Mouse (Mus musculus): Measurements from ENCODE around the gene Svs3a. TPM values are rescaled to one million over a fixed set of nuclear protein-coding genes. Genes with fewer than 3 reads are reported as not detected.
"Not testable (repeated sequence)": the region's sequence is repeated elsewhere in the genome, so short reads cannot be mapped to it uniquely, and the experiment has no call there.

The Svs3a gene
- not detected in 2 replicates for polyA plus RNA-seq (2014; fragmentation: Nextera tagmentation; extraction: Ambion mirVana)

DNA sequence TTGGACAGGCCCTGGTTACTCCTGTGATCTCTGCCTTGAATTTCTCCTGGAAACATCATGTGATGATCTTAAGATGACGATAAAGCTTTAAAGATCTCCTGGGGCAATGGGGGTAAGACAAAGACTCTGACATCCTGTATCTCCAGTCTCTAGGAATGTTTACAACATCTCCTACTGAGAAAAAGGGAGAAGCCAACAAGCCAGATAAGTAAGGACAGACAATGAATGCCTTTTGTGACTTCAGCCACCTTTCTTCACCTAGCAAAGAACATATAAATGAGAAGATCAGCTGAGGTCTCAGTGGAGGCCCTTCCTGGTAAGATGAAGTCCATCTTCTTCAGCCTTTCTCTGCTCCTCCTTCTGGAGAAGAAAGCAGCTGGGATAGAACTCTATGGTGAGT is at the start of gene Svs3a:
Gene Svs3a (plus strand): TSS at position 301 of the 400 bp plus-strand sequence.
- not testable (repeated sequence) for H3K4me2 ChIP-seq; H3K27ac ChIP-seq (ENCODE audit: low read depth, low read length); H3K4me3 ChIP-seq (ENCODE audit: low read depth, low read length); H3K27me3 ChIP-seq (ENCODE audit: control insufficient read depth, insufficient read depth, low read length); H3K9ac ChIP-seq (ENCODE audit: low read length); ATAC-seq (ENCODE audit: low FRiP score); H3K36me3 ChIP-seq (ENCODE audit: control insufficient read depth, insufficient read depth, low read length); H3K9me3 ChIP-seq (ENCODE audit: control insufficient read depth, low read length); H3K4me1 ChIP-seq (ENCODE audit: control insufficient read depth, insufficient read depth, low read length); DNase-seq (ENCODE audit: low spot score, missing footprints)
- 75% methylated on average over 1 of the region's 1 CpGs for WGBS

DNA sequence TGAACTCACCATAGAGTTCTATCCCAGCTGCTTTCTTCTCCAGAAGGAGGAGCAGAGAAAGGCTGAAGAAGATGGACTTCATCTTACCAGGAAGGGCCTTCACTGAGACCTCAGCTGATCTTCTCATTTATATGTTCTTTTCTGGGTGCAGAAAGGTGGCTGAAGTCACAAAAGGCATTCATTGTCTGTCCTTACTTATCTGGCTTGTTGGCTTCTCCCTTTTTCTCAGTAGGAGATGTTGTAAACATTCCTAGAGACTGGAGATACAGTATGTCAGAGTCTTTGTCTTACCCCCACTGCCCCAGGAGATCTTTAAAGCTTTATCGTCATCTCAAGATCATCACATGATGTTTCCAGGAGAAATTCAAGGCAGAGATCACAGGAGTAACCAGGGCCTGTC is 32.5 kb upstream of the Svs3a start, which contains the start of gene Svs3b:
Gene Svs3b (minus strand): TSS at position 101 of the 400 bp plus-strand sequence.
- H3K27me3 ChIP-seq (ENCODE audit: control insufficient read depth, insufficient read depth, low read length); H3K27ac ChIP-seq (ENCODE audit: low read depth, low read length); DNase-seq (ENCODE audit: low spot score, missing footprints); H3K9ac ChIP-seq (ENCODE audit: low read length); H3K9me3 ChIP-seq (ENCODE audit: control insufficient read depth, low read length); H3K36me3 ChIP-seq (ENCODE audit: control insufficient read depth, insufficient read depth, low read length); H3K4me1 ChIP-seq (ENCODE audit: control insufficient read depth, insufficient read depth, low read length); H3K4me3 ChIP-seq (ENCODE audit: low read depth, low read length); ATAC-seq (ENCODE audit: low FRiP score); H3K4me2 ChIP-seq: not testable (repeated sequence)
- 93% methylated on average over 1 of the region's 1 CpGs for WGBS

DNA sequence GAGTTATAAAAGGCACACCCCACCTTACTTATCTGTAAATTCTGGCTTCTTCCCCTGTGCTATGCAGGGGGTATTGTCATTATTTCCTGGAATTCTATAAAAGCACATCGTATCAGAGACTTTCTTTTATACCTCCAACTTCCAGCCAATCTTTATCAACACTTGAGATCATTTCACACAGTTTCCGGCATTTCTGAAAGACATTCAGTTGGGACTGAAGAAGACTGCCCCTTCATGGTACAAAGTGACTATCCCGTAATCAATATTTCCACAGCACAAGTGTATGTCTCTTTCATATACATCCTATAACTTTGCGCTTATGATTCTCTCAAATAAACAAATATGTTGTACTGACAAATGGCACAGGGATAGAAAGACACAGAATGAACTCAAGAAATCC is 10.7 kb upstream of the Svs3a start, which contains the start of gene Svs4:
Gene Svs4 (minus strand): TSS at position 101 of the 400 bp plus-strand sequence.
- 92% methylated on average over 4 of the region's 4 CpGs for WGBS

DNA sequence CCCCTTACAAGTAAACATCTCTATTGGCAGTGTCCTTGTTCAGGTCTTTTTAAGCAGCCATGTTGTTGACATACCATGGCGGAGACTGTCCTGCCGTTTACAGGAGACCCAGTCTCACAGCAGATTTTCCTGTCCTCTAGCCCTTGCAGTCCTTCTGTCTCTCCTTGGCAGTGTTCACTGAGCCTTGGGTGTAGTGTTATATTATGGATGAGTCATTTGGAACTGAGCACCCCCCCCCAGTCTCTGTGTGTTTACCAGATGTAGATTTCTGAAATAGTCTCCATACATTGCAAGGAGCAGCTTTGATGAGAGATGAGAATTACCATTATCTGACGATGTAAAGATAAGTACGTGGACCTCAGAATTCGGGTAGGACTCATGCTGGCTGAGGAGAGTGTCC is 23.5 kb downstream of the Svs3a start:
- H3K9me3 ChIP-seq (ENCODE audit: control insufficient read depth, low read length): no peaks in the 10 kb centered on the region
- WGBS: 91% methylated on average over 5 of the region's 5 CpGs
- ATAC-seq (ENCODE audit: low FRiP score): no peak
- no peaks in the 10 kb centered on the region for H3K27me3 ChIP-seq (ENCODE audit: control insufficient read depth, insufficient read depth, low read length)
- no peak overlapping the region for H3K4me3 ChIP-seq (ENCODE audit: low read depth, low read length)
- no peak overlapping the region for H3K4me2 ChIP-seq
- no peaks in the 10 kb centered on the region for H3K36me3 ChIP-seq (ENCODE audit: control insufficient read depth, insufficient read depth, low read length)
- H3K27ac ChIP-seq (ENCODE audit: low read depth, low read length): no peak overlapping the region
- DNase-seq (ENCODE audit: low spot score, missing footprints): no peak
- H3K4me1 ChIP-seq (ENCODE audit: control insufficient read depth, insufficient read depth, low read length): no peaks in the 10 kb centered on the region
- no peak overlapping the region for H3K9ac ChIP-seq (ENCODE audit: low read length)

More for the DNA sequence above, 10.7 kb upstream of the Svs3a start, which contains the start of gene Svs4:
- H3K4me3 ChIP-seq (ENCODE audit: low read depth, low read length): no peak within 1 kb of the TSS
- H3K27me3 ChIP-seq (ENCODE audit: control insufficient read depth, insufficient read depth, low read length): no peaks in the 10 kb centered on the region
- no peak within 1 kb of the TSS for H3K9ac ChIP-seq (ENCODE audit: low read length)
- H3K9me3 ChIP-seq (ENCODE audit: control insufficient read depth, low read length): no peaks in the 10 kb centered on the region
- no peak within 1 kb of the TSS for H3K4me2 ChIP-seq
- no peaks in the 10 kb centered on the region for H3K4me1 ChIP-seq (ENCODE audit: control insufficient read depth, insufficient read depth, low read length)
- DNase-seq (ENCODE audit: low spot score, missing footprints): no peak
- H3K27ac ChIP-seq (ENCODE audit: low read depth, low read length): no peak within 1 kb of the TSS
- no peak for ATAC-seq (ENCODE audit: low FRiP score)
- H3K36me3 ChIP-seq (ENCODE audit: control insufficient read depth, insufficient read depth, low read length): no peaks in the 10 kb centered on the region

DNA sequence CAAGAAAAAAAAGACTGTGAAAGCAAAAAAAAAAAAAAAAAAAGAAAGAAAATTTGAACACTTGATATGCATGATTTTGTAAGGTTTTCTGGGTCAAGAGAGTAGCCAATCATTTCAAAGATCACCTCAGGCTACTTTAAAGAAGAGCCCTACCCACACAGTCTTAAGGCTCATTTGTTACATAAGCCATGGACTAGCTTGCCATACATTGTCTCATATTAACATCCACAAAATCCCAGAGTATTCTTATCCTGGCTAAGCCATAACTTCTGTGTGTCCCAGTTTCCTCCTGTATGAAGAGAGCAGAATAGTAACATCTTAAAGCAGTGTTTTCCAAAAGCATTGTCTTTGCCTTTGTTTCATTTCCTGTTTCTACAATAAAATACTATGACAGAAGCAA is 26.4 kb downstream of the Svs3a start:
- H3K36me3 ChIP-seq (ENCODE audit: control insufficient read depth, insufficient read depth, low read length): not testable (repeated sequence)

DNA sequence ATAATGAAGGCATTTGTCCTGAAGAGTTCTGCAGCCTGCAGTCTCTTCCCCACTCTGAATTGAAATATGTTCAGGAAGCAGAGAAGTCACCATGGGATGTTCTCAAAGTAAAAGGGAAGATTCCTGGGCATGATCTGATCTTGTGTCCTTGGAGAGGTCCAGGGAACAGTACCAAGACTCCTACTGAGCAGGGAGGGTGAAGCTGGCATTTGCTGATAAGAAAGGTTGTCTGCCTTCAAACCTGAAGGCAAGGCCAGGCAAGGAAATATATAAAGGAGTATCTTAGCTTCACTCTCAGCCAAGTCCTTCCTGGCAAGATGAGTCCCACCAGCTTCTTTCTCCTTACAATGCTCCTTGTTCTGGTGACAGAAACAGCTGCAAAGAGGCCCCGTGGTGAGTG is 27.4 kb downstream of the Svs3a start, which contains the start of gene Svs6:
Gene Svs6 (plus strand): TSS at position 301 of the 400 bp plus-strand sequence.
- not testable (repeated sequence) for H3K4me2 ChIP-seq; H3K27ac ChIP-seq (ENCODE audit: low read depth, low read length); DNase-seq (ENCODE audit: low spot score, missing footprints); H3K4me1 ChIP-seq (ENCODE audit: control insufficient read depth, insufficient read depth, low read length); H3K9me3 ChIP-seq (ENCODE audit: control insufficient read depth, low read length); H3K4me3 ChIP-seq (ENCODE audit: low read depth, low read length); ATAC-seq (ENCODE audit: low FRiP score); H3K27me3 ChIP-seq (ENCODE audit: control insufficient read depth, insufficient read depth, low read length); H3K9ac ChIP-seq (ENCODE audit: low read length); H3K36me3 ChIP-seq (ENCODE audit: control insufficient read depth, insufficient read depth, low read length)
- WGBS: 89% methylated on average over 1 of the region's 1 CpGs

More for the DNA sequence above, 26.4 kb downstream of the Svs3a start:
- not testable (repeated sequence) for H3K27ac ChIP-seq (ENCODE audit: low read depth, low read length); H3K4me3 ChIP-seq (ENCODE audit: low read depth, low read length); DNase-seq (ENCODE audit: low spot score, missing footprints); H3K27me3 ChIP-seq (ENCODE audit: control insufficient read depth, insufficient read depth, low read length); H3K4me2 ChIP-seq; H3K9ac ChIP-seq (ENCODE audit: low read length); ATAC-seq (ENCODE audit: low FRiP score); H3K4me1 ChIP-seq (ENCODE audit: control insufficient read depth, insufficient read depth, low read length); H3K9me3 ChIP-seq (ENCODE audit: control insufficient read depth, low read length)

DNA sequence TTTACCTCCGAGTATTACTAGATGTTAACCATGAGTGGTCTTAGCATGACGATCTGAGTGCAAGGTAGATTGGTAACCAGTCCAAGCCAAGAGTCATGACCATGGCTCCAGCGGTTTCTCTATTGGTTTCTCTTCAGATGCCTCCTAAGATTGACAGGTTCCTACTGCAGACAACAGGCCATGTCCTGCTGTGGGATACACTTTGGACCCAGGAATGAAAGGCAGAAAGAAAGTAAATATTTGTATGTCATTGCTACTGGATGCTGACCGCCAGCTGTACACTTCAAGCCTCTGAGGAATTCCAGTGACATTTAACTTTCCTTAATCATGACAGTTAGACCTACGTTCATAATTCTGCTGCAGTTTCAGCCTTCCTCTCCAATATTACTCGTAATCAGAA is 31.9 kb downstream of the Svs3a start:
- no peak overlapping the region for H3K9ac ChIP-seq (ENCODE audit: low read length)
- no peak overlapping the region for H3K27ac ChIP-seq (ENCODE audit: low read depth, low read length)
- no peaks in the 10 kb centered on the region for H3K4me1 ChIP-seq (ENCODE audit: control insufficient read depth, insufficient read depth, low read length)
- no peak for ATAC-seq (ENCODE audit: low FRiP score)
- no peak overlapping the region for H3K4me2 ChIP-seq
- H3K4me3 ChIP-seq (ENCODE audit: low read depth, low read length): no peak overlapping the region
- no peaks in the 10 kb centered on the region for H3K9me3 ChIP-seq (ENCODE audit: control insufficient read depth, low read length)
- no peaks in the 10 kb centered on the region for H3K27me3 ChIP-seq (ENCODE audit: control insufficient read depth, insufficient read depth, low read length)
- no peaks in the 10 kb centered on the region for H3K36me3 ChIP-seq (ENCODE audit: control insufficient read depth, insufficient read depth, low read length)
- DNase-seq (ENCODE audit: low spot score, missing footprints): no peak
- 86% methylated on average over 6 of the region's 6 CpGs for WGBS

DNA sequence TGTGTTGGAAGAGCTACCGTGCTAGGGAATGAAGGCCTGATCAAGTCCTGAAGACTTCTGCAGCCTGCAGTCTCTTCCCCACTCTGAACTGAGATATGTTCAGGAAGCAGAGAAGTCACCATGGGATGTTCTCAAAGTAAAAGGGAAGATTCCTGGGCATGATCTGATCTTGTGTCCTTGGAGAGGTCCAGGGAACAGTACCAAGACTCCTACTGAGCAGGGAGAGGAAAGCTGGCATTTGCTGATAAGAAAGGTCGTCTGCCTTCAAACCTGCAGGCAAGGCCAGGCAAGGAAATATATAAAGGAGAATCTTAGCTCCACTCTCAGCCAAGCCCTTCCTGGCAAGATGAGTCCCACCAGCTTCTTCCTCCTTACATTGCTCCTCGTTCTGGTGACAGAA is 43.4 kb downstream of the Svs3a start, which contains the start of gene Svs5:
Gene Svs5 (plus strand): TSS at position 301 of the 400 bp plus-strand sequence.
- H3K9me3 ChIP-seq (ENCODE audit: control insufficient read depth, low read length); DNase-seq (ENCODE audit: low spot score, missing footprints); H3K4me1 ChIP-seq (ENCODE audit: control insufficient read depth, insufficient read depth, low read length); H3K36me3 ChIP-seq (ENCODE audit: control insufficient read depth, insufficient read depth, low read length); H3K4me2 ChIP-seq; H3K4me3 ChIP-seq (ENCODE audit: low read depth, low read length); H3K27me3 ChIP-seq (ENCODE audit: control insufficient read depth, insufficient read depth, low read length); ATAC-seq (ENCODE audit: low FRiP score); H3K27ac ChIP-seq (ENCODE audit: low read depth, low read length); H3K9ac ChIP-seq (ENCODE audit: low read length): not testable (repeated sequence)
- WGBS: 80% methylated on average over 3 of the region's 3 CpGs

Data from midbrain, embryonic 11.5 days (tissue).